Mouse (Mus musculus) MEL (cell line): ENCODE measurements at regions not wholly inside any gene's neighbourhood (a gene's known extent, or its start where the extent isn't known, plus 50 kb on each side); places are given as distances from the start of the nearest gene placed in this dataset.

ENCODE experiments used
- DNase-seq: peaks from one replicate; pipeline ENCODE4 v3.0.0; 2011; ENCODE audit warnings: low read depth, low spot score
- H3K27ac ChIP-seq: 2 replicates; pipeline ENCODE4 v1.5.1; 2012; ENCODE audit warnings: low read depth, mild to moderate bottlenecking, control low read depth, low read length, moderate library complexity; ENCODE audit not compliant: control insufficient read depth
- H3K27me3 ChIP-seq, 2 experiments: fragments of 150-350 bp in 1 of 2; sonication (generic) in 1 of 2; 2 replicates each; pipeline ENCODE4 v1.6.1; 2012; ENCODE audit warnings: low read length in 2 of 2, mild to moderate bottlenecking in 2 of 2, improper control_type of control experiment in 1 of 2, moderate library complexity in 1 of 2; ENCODE audit not compliant: insufficient read depth in 2 of 2, control insufficient read depth in 1 of 2
- H3K36me3 ChIP-seq, 2 experiments: 2 replicates each; pipeline ENCODE4 v1.6.1; 2012 to 2014; ENCODE audit warnings: low read length in 2 of 2, improper control_type of control experiment in 1 of 2, inconsistent platforms in 1 of 2, mild to moderate bottlenecking in 1 of 2; ENCODE audit not compliant: insufficient read depth in 2 of 2, control insufficient read depth in 1 of 2
- H3K4me1 ChIP-seq, 2 experiments: fragments of 150-350 bp in 1 of 2; sonication (generic) in 1 of 2; 2 replicates each; pipeline ENCODE4 v1.6.1; 2012; ENCODE audit warnings: low read length in 2 of 2, improper control_type of control experiment in 1 of 2, mild to moderate bottlenecking in 1 of 2; ENCODE audit not compliant: insufficient read depth in 2 of 2, control insufficient read depth in 1 of 2
- H3K4me3 ChIP-seq, 2 experiments: fragments of 150-350 bp in 1 of 2; sonication (generic) in 1 of 2; 2 replicates each; pipeline ENCODE4 v1.5.1; 2012; ENCODE audit warnings: low read depth in 2 of 2, low read length in 2 of 2, mild to moderate bottlenecking in 2 of 2, moderate library complexity in 2 of 2, control low read depth in 1 of 2, improper control_type of control experiment in 1 of 2; ENCODE audit not compliant: control insufficient read depth in 1 of 2, insufficient read depth in 1 of 2
- H3K79me2 ChIP-seq: 2 replicates; pipeline ENCODE4 v1.6.1; 2012; ENCODE audit warnings: mild to moderate bottlenecking, low read length, moderate library complexity; ENCODE audit not compliant: control insufficient read depth, poor library complexity, insufficient read depth
- H3K9ac ChIP-seq: 2 replicates; pipeline ENCODE4 v1.6.1; 2012; ENCODE audit warnings: low read depth, mild to moderate bottlenecking, control low read depth, low read length, moderate library complexity; ENCODE audit not compliant: control insufficient read depth, poor library complexity, severe bottlenecking
- H3K9me3 ChIP-seq: fragments of 150-350 bp; sonication (generic); replicated peaks from 2 replicates; pipeline ENCODE4 v1.6.1; 2012; ENCODE audit warnings: mild to moderate bottlenecking, low read length, improper control_type of control experiment, moderate library complexity; ENCODE audit not compliant: insufficient read depth
- BHLHE40 ChIP-seq: IDR thresholded peaks from 2 replicates; pipeline ENCODE4 v1.6.1; 2012; ENCODE audit warnings: low read depth, mild to moderate bottlenecking, inconsistent platforms, low read length, improper control_type of control experiment, borderline replicate concordance
- CHD1 ChIP-seq: IDR thresholded peaks from 2 replicates; pipeline ENCODE4 v1.6.1; 2012; ENCODE audit warnings: low read depth, mild to moderate bottlenecking, inconsistent platforms, low read length, improper control_type of control experiment
- CHD2 ChIP-seq: IDR thresholded peaks from 2 replicates; pipeline ENCODE4 v1.6.1; 2011; ENCODE audit warnings: low read length, improper control_type of control experiment
- CTCF ChIP-seq, 3 experiments: IDR thresholded peaks in 2 of 3; conservative IDR thresholded peaks in 1 of 3; 2 replicates each; pipeline ENCODE4 v1.5.1; 2011 to 2012; ENCODE audit warnings: low read length in 3 of 3, low read depth in 2 of 3, mild to moderate bottlenecking in 2 of 3, improper control_type of control experiment in 1 of 3, inconsistent platforms in 1 of 3, mixed read lengths in 1 of 3, moderate library complexity in 1 of 3; ENCODE audit not compliant: control insufficient read depth in 1 of 3, insufficient read depth in 1 of 3, poor library complexity in 1 of 3, severe bottlenecking in 1 of 3
- E2F4 ChIP-seq: IDR thresholded peaks from 2 replicates; pipeline ENCODE4 v1.6.1; 2011; ENCODE audit warnings: low read depth, low read length, improper control_type of control experiment, borderline replicate concordance
- GABPA ChIP-seq: IDR thresholded peaks from 2 replicates; pipeline ENCODE4 v1.6.1; 2012; ENCODE audit warnings: low read depth, mild to moderate bottlenecking, inconsistent platforms, low read length, improper control_type of control experiment, moderate library complexity
- HCFC1 ChIP-seq: IDR thresholded peaks from 2 replicates; pipeline ENCODE4 v1.6.1; 2012; ENCODE audit warnings: low read depth, mild to moderate bottlenecking, inconsistent platforms, low read length, improper control_type of control experiment, moderate library complexity
- KAT2A ChIP-seq: conservative IDR thresholded peaks from 2 replicates; pipeline ENCODE4 v1.6.1; 2012; ENCODE audit warnings: low read depth, low read length, improper control_type of control experiment, inconsistent platforms
- MAFK ChIP-seq: IDR thresholded peaks from 2 replicates; pipeline ENCODE4 v1.6.1; 2011; ENCODE audit warnings: low read depth, mild to moderate bottlenecking, low read length, improper control_type of control experiment, borderline replicate concordance
- MAZ ChIP-seq: IDR thresholded peaks from 2 replicates; pipeline ENCODE4 v1.6.1; 2012; ENCODE audit warnings: low read depth, mild to moderate bottlenecking, inconsistent platforms, low read length, improper control_type of control experiment
- MXI1 ChIP-seq: IDR thresholded peaks from 2 replicates; pipeline ENCODE4 v1.6.1; 2011; ENCODE audit warnings: mild to moderate bottlenecking, low read depth, low read length, improper control_type of control experiment
- NRF1 ChIP-seq: IDR thresholded peaks from 2 replicates; pipeline ENCODE4 v1.6.1; 2014; ENCODE audit warnings: low read depth, mild to moderate bottlenecking, inconsistent platforms, low read length, improper control_type of control experiment, moderate library complexity; ENCODE audit not compliant: poor library complexity, insufficient read depth, severe bottlenecking
- POLR2A ChIP-seq, 2 experiments: IDR thresholded peaks; 2 replicates each; pipeline ENCODE4 v1.6.1; 2011 to 2012; ENCODE audit warnings: low read length in 2 of 2, mild to moderate bottlenecking in 2 of 2, control low read depth in 1 of 2, improper control_type of control experiment in 1 of 2, low read depth in 1 of 2, moderate library complexity in 1 of 2; ENCODE audit not compliant: control insufficient read depth in 1 of 2, insufficient read depth in 1 of 2, poor library complexity in 1 of 2
- POLR2AphosphoS5 ChIP-seq: IDR thresholded peaks from 2 replicates; pipeline ENCODE4 v1.6.1; 2012; ENCODE audit warnings: low read depth, borderline replicate concordance, mild to moderate bottlenecking, inconsistent platforms, low read length, moderate library complexity, mixed read lengths
- RAD21 ChIP-seq: IDR thresholded peaks from 2 replicates; pipeline ENCODE4 v1.6.1; 2011; ENCODE audit warnings: mild to moderate bottlenecking, low read depth, low read length, improper control_type of control experiment
- SMC3 ChIP-seq: IDR thresholded peaks from 2 replicates; pipeline ENCODE4 v1.6.1; 2011; ENCODE audit warnings: low read depth, low read length, improper control_type of control experiment
- TBP ChIP-seq: IDR thresholded peaks from 2 replicates; pipeline ENCODE4 v1.8.0; 2011; ENCODE audit warnings: low read depth, low read length, improper control_type of control experiment
- USF1 ChIP-seq: IDR thresholded peaks from 2 replicates; pipeline ENCODE4 v1.6.1; 2014; ENCODE audit warnings: low read depth, mild to moderate bottlenecking, inconsistent platforms, low read length, improper control_type of control experiment, moderate library complexity
- ZKSCAN1 ChIP-seq: IDR thresholded peaks from 2 replicates; pipeline ENCODE4 v1.6.1; 2012; ENCODE audit warnings: low read depth, mild to moderate bottlenecking, inconsistent platforms, low read length, improper control_type of control experiment, moderate library complexity
- ZMIZ1 ChIP-seq: IDR thresholded peaks from 2 replicates; pipeline ENCODE4 v1.6.1; 2012; ENCODE audit warnings: low read depth, mild to moderate bottlenecking, inconsistent platforms, low read length, improper control_type of control experiment, moderate library complexity

DNA sequence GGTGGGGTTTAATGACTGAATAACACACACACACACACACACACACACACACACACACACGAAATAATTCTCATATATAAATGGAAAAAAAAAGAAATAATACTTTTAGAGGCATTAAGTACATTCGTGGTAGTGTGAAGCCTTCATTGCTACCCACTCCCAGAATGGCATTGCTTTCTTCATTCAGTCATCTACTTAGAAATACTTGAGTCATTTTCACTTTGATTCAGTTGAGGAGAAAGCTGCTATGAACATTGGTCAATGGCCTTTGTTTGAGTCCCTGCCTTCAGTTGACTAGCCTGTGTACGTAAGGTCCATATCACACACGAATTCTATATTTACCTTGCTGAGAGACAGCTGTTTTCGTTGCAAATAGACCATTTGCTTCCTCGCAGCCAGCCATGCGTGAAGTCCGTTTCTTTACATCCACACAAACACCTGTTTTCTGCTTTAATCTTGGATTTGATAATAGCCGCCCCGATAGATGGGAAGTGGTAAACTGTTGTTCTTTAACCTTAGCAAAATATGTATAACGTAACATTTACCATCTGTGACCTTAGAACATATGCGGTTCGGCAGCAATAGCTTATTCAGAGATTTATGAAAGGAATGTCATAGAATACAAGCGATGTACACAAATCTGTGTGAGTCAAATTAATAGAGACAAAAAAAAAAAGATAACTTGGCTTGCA lies 72.3 kb upstream of the Cpm start:
- Histone ChIP-seq H3K36me3 (no peaks in the 10 kb centered on the region), H3K27ac (no peak overlapping the region), H3K4me1 (no peaks in the 10 kb centered on the region), H3K9ac (no peak overlapping the region), H3K9me3 (no peaks in the 10 kb centered on the region), H3K4me3 (no peak overlapping the region), H3K27me3 (no peaks in the 10 kb centered on the region; a peak in 1 of 4 replicates), H3K79me2 (no peaks in the 10 kb centered on the region)
- DNase-seq = no peak
- no peak for TF ChIP-seq MXI1
- TF ChIP-seq BHLHE40 = no peak
- TF ChIP-seq POLR2A (IDR thresholded peaks at IDR 0.05; ENCODE audit: control insufficient read depth in 1 of 2, insufficient read depth in 1 of 2, low read depth in 1 of 2, low read length in 2 of 2, poor library complexity in 1 of 2) = no peak
- no peak for TF ChIP-seq MAFK
- TF ChIP-seq CTCF (IDR thresholded peaks at IDR 0.05 in 2 of 3, conservative IDR thresholded peaks at IDR 0.05 in 1 of 3; ENCODE audit: control insufficient read depth in 1 of 3, insufficient read depth in 1 of 3, low read depth in 2 of 3, low read length in 3 of 3, poor library complexity in 1 of 3, severe bottlenecking in 1 of 3) = no peak
- TF ChIP-seq GABPA = no peak
- no peak for TF ChIP-seq E2F4

DNA sequence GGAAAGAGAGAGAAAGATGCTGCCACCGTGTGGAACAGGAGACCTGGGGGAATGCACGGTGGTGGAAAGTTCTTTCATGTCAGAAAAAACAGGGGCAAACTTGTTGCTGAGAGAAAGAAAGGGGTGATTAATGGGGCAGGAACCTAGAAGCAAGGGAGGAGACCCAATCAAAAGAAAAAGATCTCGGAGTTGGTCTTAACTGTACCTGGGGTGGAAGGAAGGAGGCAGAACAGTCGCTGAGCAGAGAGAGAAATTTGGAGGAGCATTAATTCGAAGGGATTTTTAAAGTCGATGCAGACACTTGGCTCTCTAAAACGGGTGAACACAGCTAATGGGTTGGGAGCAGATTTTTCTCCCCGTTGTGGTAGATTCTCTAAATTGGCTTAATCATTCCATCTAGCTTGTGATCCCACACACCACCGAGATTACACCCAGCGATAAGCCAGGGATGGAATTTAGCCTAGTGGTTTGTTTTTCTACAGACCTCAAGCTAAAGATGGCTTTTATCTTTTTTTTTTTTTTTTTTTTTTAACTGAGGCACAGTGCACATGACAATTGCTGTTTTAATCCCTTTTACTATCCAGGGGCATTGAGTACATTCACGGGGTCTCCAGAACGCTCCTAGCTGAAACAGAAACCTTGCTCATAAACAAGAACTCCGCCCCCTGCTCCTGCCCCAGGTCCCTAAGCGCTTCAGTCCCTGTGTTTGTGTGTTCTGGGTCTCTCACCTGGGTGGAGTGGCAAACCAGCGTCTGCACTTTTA lies 73.1 kb upstream of the Cpm start:
- Histone ChIP-seq H3K36me3 (no peaks in the 10 kb centered on the region), H3K9ac (no peak overlapping the region), H3K9me3 (no peaks in the 10 kb centered on the region), H3K27me3 (no peaks in the 10 kb centered on the region; a peak in 1 of 4 replicates), H3K4me3 (no peak overlapping the region), H3K27ac (no peak overlapping the region), H3K79me2 (no peaks in the 10 kb centered on the region), H3K4me1 (no peaks in the 10 kb centered on the region)
- no peak for DNase-seq
- no peak for TF ChIP-seq KAT2A
- TF ChIP-seq TBP = no peak
- no peak for TF ChIP-seq ZKSCAN1
- TF ChIP-seq SMC3 = no peak
- TF ChIP-seq POLR2AphosphoS5 = no peak
- no peak for TF ChIP-seq ZMIZ1
- no peak for TF ChIP-seq NRF1
- no peak for TF ChIP-seq CHD1
- no peak for TF ChIP-seq RAD21
- TF ChIP-seq HCFC1 = no peak
- no peak for TF ChIP-seq MAZ
- no peak for TF ChIP-seq CHD2
- no peak for TF ChIP-seq USF1
- no peak for TF ChIP-seq MXI1
